Mouse (Mus musculus) midbrain, embryonic 10.5 days (tissue): ENCODE results near the gene Ralgapa2. TPM values are rescaled to one million over a fixed set of nuclear protein-coding genes. Genes with fewer than 3 reads are reported as not detected.

Experiments
- DNase-seq: peaks from one replicate; pipeline ENCODE4 v3.0.0-alpha.2; 2017; ENCODE audit warnings: low spot score
- H3K27ac ChIP-seq: fragments of 300-500 bp; sonication (generic); replicated peaks from 2 replicates; pipeline ENCODE4 v1.5.1; 2016; ENCODE audit warnings: mild to moderate bottlenecking
- H3K27me3 ChIP-seq: fragments of 300-500 bp; sonication (generic); 2 replicates; pipeline ENCODE4 v1.6.1; 2016; ENCODE audit warnings: low read depth, mild to moderate bottlenecking; ENCODE audit not compliant: poor library complexity, severe bottlenecking
- H3K36me3 ChIP-seq: fragments of 300-500 bp; sonication (generic); 2 replicates; pipeline ENCODE4 v1.6.1; 2016; ENCODE audit warnings: mild to moderate bottlenecking, moderate library complexity
- H3K4me1 ChIP-seq: fragments of 300-500 bp; sonication (generic); 2 replicates; pipeline ENCODE4 v1.6.1; 2016
- H3K4me3 ChIP-seq: fragments of 300-500 bp; sonication (generic); 2 replicates; pipeline ENCODE4 v1.5.1; 2016; ENCODE audit warnings: mild to moderate bottlenecking, moderate library complexity
- H3K9me3 ChIP-seq: fragments of 300-500 bp; sonication (generic); replicated peaks from 2 replicates; pipeline ENCODE4 v1.6.1; 2016; ENCODE audit warnings: mild to moderate bottlenecking
- WGBS: fragments of 180-500 bp; shearing (Covaris S2); methylation state at CpG from one replicate; pipeline ENCODE4 v1.1.7; 2016; 5-methylcytosine and 5-hydroxymethylcytosine counted together
- polyA plus RNA-seq: library from polyadenylated mRNA; unstranded; fragments of >200 nt; fragmentation: Nextera tagmentation; extraction: Ambion mirVana; gene quantifications from 2 replicates; pipeline ENCODE4 v1.2.1, GENCODE M21; 2016

Ralgapa2 gene
- polyA plus RNA-seq, 1 experiment from 2014 or later = 9.7 TPM

GRCm38 (mm10) chr2:146280221-146280920 lies 231.8 kb downstream of the Ralgapa2 start:
- no peak for DNase-seq
- peak overlapping the region; percentile 64 for H3K27ac ChIP-seq
- 51% methylated on average over 6 of the region's 6 CpGs for WGBS

GRCm38 (mm10) chr2:146279430-146280220 lies 232.5 kb downstream of the Ralgapa2 start:
- Histone ChIP-seq H3K27me3 (no peaks in the 10 kb centered on the region), H3K4me1 (peaks cover 41% of the 10 kb centered on the region), H3K36me3 (no peaks in the 10 kb centered on the region), H3K4me3 (no peak overlapping the region), H3K9me3 (no peaks in the 10 kb centered on the region), H3K27ac (peak overlapping the region; percentile 68)
- DNase-seq = no peak
- 67% methylated on average over 24 of the region's 24 CpGs for WGBS

More at GRCm38 (mm10) chr2:146280221-146280920, 231.8 kb downstream of the Ralgapa2 start:
- Histone ChIP-seq H3K4me1 (peaks cover 41% of the 10 kb centered on the region), H3K9me3 (no peaks in the 10 kb centered on the region), H3K27me3 (no peaks in the 10 kb centered on the region), H3K4me3 (no peak overlapping the region), H3K36me3 (no peaks in the 10 kb centered on the region)

GRCm38 (mm10) chr2:146278381-146278780 lies 233.8 kb downstream of the Ralgapa2 start:
- Histone ChIP-seq H3K4me3 (no peak overlapping the region), H3K27ac (0 out of 2 replicates have a peak overlapping the region, but pooled peaks have one; percentile 17), H3K9me3 (no peaks in the 10 kb centered on the region), H3K4me1 (peaks cover 41% of the 10 kb centered on the region), H3K36me3 (no peaks in the 10 kb centered on the region), H3K27me3 (no peaks in the 10 kb centered on the region)
- WGBS = 75% methylated on average over 5 of the region's 5 CpGs
- no peak for DNase-seq

DNA sequence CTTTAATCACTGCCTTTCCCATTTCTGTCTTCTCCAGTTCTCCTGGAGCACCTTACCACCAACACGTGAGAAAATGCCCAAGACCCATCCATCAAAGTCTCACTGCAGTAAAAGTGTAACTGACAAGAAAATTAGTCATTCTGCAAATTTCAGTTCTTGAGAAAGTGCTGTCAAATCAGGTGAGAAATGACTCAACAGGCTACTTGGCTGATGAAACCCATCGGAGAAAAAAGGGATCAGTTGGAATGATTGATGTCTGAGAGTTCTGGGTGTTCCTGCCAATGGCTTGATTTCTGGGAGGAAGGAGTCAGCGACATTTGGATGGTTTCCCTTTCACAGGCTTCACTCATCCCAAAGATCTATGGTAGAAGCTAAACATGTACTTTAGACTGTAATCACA lies 245.6 kb downstream of the Ralgapa2 start:
- H3K4me3 ChIP-seq = no peak overlapping the region
- peaks cover 16% of the 10 kb centered on the region for H3K4me1 ChIP-seq
- H3K27me3 ChIP-seq = peaks cover 49% of the 10 kb centered on the region
- no peak overlapping the region for H3K27ac ChIP-seq
- H3K36me3 ChIP-seq = no peaks in the 10 kb centered on the region
- 91% methylated on average over 3 of the region's 3 CpGs for whole genome bisulfite sequencing
- no peak for DNase-seq
- no peaks in the 10 kb centered on the region for H3K9me3 ChIP-seq

- H3K4me3 ChIP-seq = no peak overlapping the region
- no peak overlapping the region for H3K27ac ChIP-seq
- no peak for DNase-seq
- H3K4me1 ChIP-seq = peaks cover 30% of the 10 kb centered on the region
- H3K27me3 ChIP-seq = peaks cover 64% of the 10 kb centered on the region
- 90% methylated on average over 4 of the region's 4 CpGs for WGBS
- H3K9me3 ChIP-seq = no peaks in the 10 kb centered on the region
- H3K36me3 ChIP-seq = no peaks in the 10 kb centered on the region
Observed at GRCm38 (mm10) chr2:146265045-146265444, 247.1 kb downstream of the Ralgapa2 start.

GRCm38 (mm10) chr2:146262966-146263365 lies 249.2 kb downstream of the Ralgapa2 start:
- Histone ChIP-seq H3K27ac (no peak overlapping the region), H3K27me3 (peaks cover 77% of the 10 kb centered on the region)

GRCm38 (mm10) chr2:146262215-146262614 lies 249.9 kb downstream of the Ralgapa2 start:
- no peak overlapping the region for H3K4me3 ChIP-seq
- H3K27me3 ChIP-seq = peaks cover 85% of the 10 kb centered on the region
- H3K4me1 ChIP-seq = peaks cover 55% of the 10 kb centered on the region
- no peaks in the 10 kb centered on the region for H3K36me3 ChIP-seq
- DNase-seq = peak; percentile 75
- no peaks in the 10 kb centered on the region for H3K9me3 ChIP-seq
- WGBS = 12% methylated on average over 10 of the region's 10 CpGs
- peak overlapping the region; percentile 38; the same call in 1 of the 2 replicates for H3K27ac ChIP-seq

More at GRCm38 (mm10) chr2:146262966-146263365, 249.2 kb downstream of the Ralgapa2 start:
- H3K4me3 ChIP-seq = no peak overlapping the region
- no peaks in the 10 kb centered on the region for H3K9me3 ChIP-seq
- H3K4me1 ChIP-seq = peaks cover 47% of the 10 kb centered on the region
- H3K36me3 ChIP-seq = no peaks in the 10 kb centered on the region
- DNase-seq = no peak

DNA sequence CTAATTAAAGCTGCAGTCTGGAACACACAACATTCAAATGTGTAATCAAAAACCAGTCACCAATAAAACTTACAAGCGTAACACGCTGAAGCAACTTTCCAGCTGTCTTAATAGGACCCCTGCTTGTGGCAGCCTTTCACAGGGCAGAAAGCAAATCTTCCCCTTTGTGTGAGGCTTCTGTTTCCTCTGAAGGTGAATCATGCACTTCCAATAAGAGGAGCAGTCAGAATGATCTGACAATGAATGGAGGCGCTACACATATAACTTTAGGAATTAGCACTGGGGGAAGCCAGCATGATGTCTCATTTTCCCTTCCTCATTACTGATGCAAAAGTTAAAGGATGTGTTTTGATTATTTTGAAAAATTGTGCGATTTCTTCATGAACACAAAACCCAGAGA lies 251.0 kb downstream of the Ralgapa2 start:
- no peaks in the 10 kb centered on the region for H3K9me3 ChIP-seq
- H3K4me3 ChIP-seq = no peak overlapping the region
- peaks cover 84% of the 10 kb centered on the region for H3K27me3 ChIP-seq
- H3K4me1 ChIP-seq = peaks cover 65% of the 10 kb centered on the region
- no peak for DNase-seq
- 53% methylated on average over 4 of the region's 4 CpGs for WGBS
- H3K36me3 ChIP-seq = no peaks in the 10 kb centered on the region
- no peak overlapping the region for H3K27ac ChIP-seq

DNA sequence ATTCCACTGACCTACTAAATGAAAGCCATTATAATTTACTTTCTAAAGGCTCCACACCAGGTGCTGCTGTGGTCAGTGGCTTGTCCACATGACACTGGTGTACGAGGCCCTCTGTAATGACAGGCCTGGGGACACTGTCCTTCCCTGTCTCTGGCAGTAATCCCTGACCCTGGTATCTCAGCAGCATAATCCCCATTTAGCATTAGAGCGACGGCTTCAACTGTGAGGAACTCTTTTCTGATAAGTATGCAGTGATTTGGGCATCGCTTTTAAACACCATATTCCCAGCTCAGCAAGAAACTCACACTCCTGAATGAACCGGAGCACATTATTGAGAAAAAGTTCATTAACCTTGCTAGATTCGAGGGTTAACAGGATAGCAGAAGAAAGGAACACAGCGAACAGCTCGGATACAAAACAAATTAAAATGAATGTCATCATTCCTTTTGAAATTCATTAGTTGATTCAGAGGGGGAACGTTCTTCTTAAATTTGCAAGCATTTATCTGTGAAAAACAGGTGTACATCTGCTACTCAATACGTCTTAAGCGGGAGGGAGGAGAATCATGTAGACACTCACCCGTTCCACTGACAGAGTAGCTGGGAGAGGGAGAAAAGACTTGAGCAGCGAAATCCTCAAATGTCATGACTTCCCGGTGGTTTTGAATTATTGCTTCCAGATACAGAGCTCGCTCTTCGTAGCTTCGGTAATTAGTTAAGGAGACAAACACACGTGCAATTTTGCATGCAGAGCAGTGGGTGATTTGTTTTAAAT lies 252.2 kb downstream of the Ralgapa2 start:
- no peak overlapping the region for H3K4me3 ChIP-seq
- peak; percentile 28 for DNase-seq
- 29% methylated on average over 18 of the region's 18 CpGs for WGBS
- H3K9me3 ChIP-seq = no peaks in the 10 kb centered on the region
- H3K4me1 ChIP-seq = peaks cover 70% of the 10 kb centered on the region
- H3K36me3 ChIP-seq = no peaks in the 10 kb centered on the region
- peak overlapping the region; percentile 64; the same call in 1 of the 2 replicates for H3K27ac ChIP-seq
- H3K27me3 ChIP-seq = peaks cover 73% of the 10 kb centered on the region

- Histone ChIP-seq H3K27ac (peak overlapping the region; percentile 64), H3K36me3 (no peaks in the 10 kb centered on the region), H3K27me3 (peaks cover 62% of the 10 kb centered on the region), H3K4me3 (no peak overlapping the region), H3K4me1 (peaks cover 70% of the 10 kb centered on the region), H3K9me3 (no peaks in the 10 kb centered on the region)
- DNase-seq = peak; percentile 47
- 13% methylated on average over 10 of the region's 10 CpGs for WGBS
Observed at GRCm38 (mm10) chr2:146258736-146259469, 253.2 kb downstream of the Ralgapa2 start.

GRCm38 (mm10) chr2:146257609-146258008 lies 254.5 kb downstream of the Ralgapa2 start:
- Histone ChIP-seq H3K4me1 (peaks cover 67% of the 10 kb centered on the region), H3K4me3 (no peak overlapping the region), H3K9me3 (no peaks in the 10 kb centered on the region), H3K36me3 (no peaks in the 10 kb centered on the region), H3K27ac (peak overlapping the region; percentile 24; the same call in 1 of the 2 replicates), H3K27me3 (peaks cover 49% of the 10 kb centered on the region)
- WGBS = 84% methylated on average over 3 of the region's 3 CpGs
- peak; percentile 9 for DNase-seq

- peak; percentile 13 for DNase-seq
- H3K36me3 ChIP-seq = no peaks in the 10 kb centered on the region
- no peak overlapping the region for H3K27ac ChIP-seq
- H3K27me3 ChIP-seq = peaks cover 44% of the 10 kb centered on the region
- WGBS = 48% methylated on average over 3 of the region's 3 CpGs
- peaks cover 65% of the 10 kb centered on the region for H3K4me1 ChIP-seq
- H3K9me3 ChIP-seq = no peaks in the 10 kb centered on the region
- H3K4me3 ChIP-seq = no peak overlapping the region
Observed at GRCm38 (mm10) chr2:146257037-146257436, 255.1 kb downstream of the Ralgapa2 start.
